Mouse (Mus musculus) CH12.LX (cell line): ENCODE data around the gene Slc25a19. TPM values are rescaled to one million over a fixed set of nuclear protein-coding genes. Genes with fewer than 3 reads are reported as not detected.

ENCODE experiments used
- DNase-seq: peaks from one replicate; pipeline ENCODE4 v3.0.0-alpha.2; 2013; ENCODE audit errors: extremely low read depth
- H3K27ac ChIP-seq: 2 replicates; pipeline ENCODE4 v1.5.1; 2012; ENCODE audit warnings: low read depth, mild to moderate bottlenecking, control low read depth, moderate library complexity; ENCODE audit not compliant: insufficient read depth
- H3K27me3 ChIP-seq: replicated peaks from 2 replicates; pipeline ENCODE3; 2012; ENCODE audit warnings: inconsistent platforms
- H3K36me3 ChIP-seq, 2 experiments: replicated peaks in 1 of 2; 2 replicates each; pipeline versions ENCODE3 to v1.6.1; 2012; ENCODE audit warnings: inconsistent platforms in 1 of 2, low read length in 1 of 2, mild to moderate bottlenecking in 1 of 2, mixed read lengths in 1 of 2, moderate library complexity in 1 of 2; ENCODE audit not compliant: control insufficient read depth in 1 of 2, insufficient read depth in 1 of 2
- H3K4me1 ChIP-seq, 2 experiments: 2 replicates each; pipeline ENCODE4 v1.6.1; 2012; ENCODE audit warnings: inconsistent platforms in 1 of 2, moderate library complexity in 1 of 2; ENCODE audit not compliant: insufficient read depth in 2 of 2, control insufficient read depth in 1 of 2
- H3K4me2 ChIP-seq: 2 replicates; pipeline ENCODE4 v1.6.1; 2012; ENCODE audit warnings: low read depth, mild to moderate bottlenecking, control low read depth; ENCODE audit not compliant: poor library complexity, insufficient read depth, severe bottlenecking
- H3K4me3 ChIP-seq, 3 experiments: fragments of 150-350 bp in 1 of 3; sonication (generic) in 1 of 3; replicated peaks in 1 of 3; 2 replicates each; pipeline versions ENCODE3 to v1.5.1; 2011 to 2012; ENCODE audit warnings: low read depth in 2 of 3, low read length in 2 of 3, mild to moderate bottlenecking in 2 of 3, moderate library complexity in 2 of 3, control low read depth in 1 of 3, improper control_type of control experiment in 1 of 3, inconsistent platforms in 1 of 3, mixed read lengths in 1 of 3; ENCODE audit not compliant: poor library complexity in 1 of 3
- H3K79me2 ChIP-seq: replicated peaks from 2 replicates; pipeline ENCODE4 v1.6.1; 2012; ENCODE audit warnings: mild to moderate bottlenecking, moderate library complexity; ENCODE audit not compliant: control insufficient read depth, poor library complexity, insufficient read depth, severe bottlenecking; ENCODE audit errors: extremely low read depth
- H3K9ac ChIP-seq: 2 replicates; pipeline ENCODE4 v1.6.1; 2012; ENCODE audit warnings: low read depth, mild to moderate bottlenecking, control low read depth, moderate library complexity; ENCODE audit not compliant: insufficient read depth
- H3K9me3 ChIP-seq: replicated peaks from 2 replicates; pipeline ENCODE3; 2012; ENCODE audit warnings: low read length, inconsistent platforms, mixed read lengths
- BHLHE40 ChIP-seq: IDR thresholded peaks from 2 replicates; pipeline ENCODE4 v1.6.1; 2011; ENCODE audit warnings: mild to moderate bottlenecking, low read depth, low read length, improper control_type of control experiment
- CHD1 ChIP-seq: IDR thresholded peaks from 2 replicates; pipeline ENCODE4 v1.6.1; 2012; ENCODE audit warnings: low read depth, low read length, improper control_type of control experiment, inconsistent platforms
- CHD2 ChIP-seq: IDR thresholded peaks from 2 replicates; pipeline ENCODE4 v1.6.1; 2011; ENCODE audit warnings: low read length, improper control_type of control experiment
- E2F4 ChIP-seq: IDR thresholded peaks from 2 replicates; pipeline ENCODE4 v1.6.1; 2011; ENCODE audit warnings: low read depth, low read length, improper control_type of control experiment; ENCODE audit not compliant: insufficient replicate concordance
- ELF1 ChIP-seq: IDR thresholded peaks from 2 replicates; pipeline ENCODE4 v1.6.1; 2014; ENCODE audit warnings: low read depth, mild to moderate bottlenecking, inconsistent platforms, low read length, improper control_type of control experiment
- EP300 ChIP-seq: IDR thresholded peaks from 2 replicates; pipeline ENCODE4 v1.6.1; 2011; ENCODE audit warnings: low read length, improper control_type of control experiment
- ETS1 ChIP-seq: conservative IDR thresholded peaks from 2 replicates; pipeline ENCODE4 v1.6.1; 2012; ENCODE audit warnings: low read depth, mild to moderate bottlenecking, inconsistent platforms, low read length, improper control_type of control experiment, moderate library complexity
- GABPA ChIP-seq: IDR thresholded peaks from 2 replicates; pipeline ENCODE4 v1.6.1; 2012; ENCODE audit warnings: low read depth, low read length, improper control_type of control experiment, inconsistent platforms; ENCODE audit not compliant: insufficient replicate concordance
- HCFC1 ChIP-seq: IDR thresholded peaks from 2 replicates; pipeline ENCODE4 v1.6.1; 2012; ENCODE audit warnings: low read depth, mild to moderate bottlenecking, inconsistent platforms, low read length, improper control_type of control experiment
- IRF4 ChIP-seq: IDR thresholded peaks from 2 replicates; pipeline ENCODE4 v1.6.1; 2014; ENCODE audit warnings: low read depth, mild to moderate bottlenecking, inconsistent platforms, low read length, improper control_type of control experiment
- JUN ChIP-seq: IDR thresholded peaks from 2 replicates; pipeline ENCODE4 v1.6.1; 2011; ENCODE audit warnings: low read depth, mild to moderate bottlenecking, low read length, improper control_type of control experiment, moderate library complexity; ENCODE audit not compliant: insufficient read depth
- JUND ChIP-seq: conservative IDR thresholded peaks from 2 replicates; pipeline ENCODE4 v1.6.1; 2011; ENCODE audit warnings: low read depth, low read length, improper control_type of control experiment
- KAT2A ChIP-seq: IDR thresholded peaks from 2 replicates; pipeline ENCODE4 v1.6.1; 2012; ENCODE audit warnings: low read length, improper control_type of control experiment, inconsistent platforms; ENCODE audit not compliant: insufficient replicate concordance
- MAFK ChIP-seq: IDR thresholded peaks from 2 replicates; pipeline ENCODE4 v1.6.1; 2011; ENCODE audit warnings: low read length, improper control_type of control experiment; ENCODE audit not compliant: insufficient replicate concordance
- MAZ ChIP-seq: IDR thresholded peaks from 2 replicates; pipeline ENCODE4 v1.6.1; 2012; ENCODE audit warnings: low read depth, mild to moderate bottlenecking, inconsistent platforms, low read length, improper control_type of control experiment, moderate library complexity
- MXI1 ChIP-seq: IDR thresholded peaks from 2 replicates; pipeline ENCODE4 v1.6.1; 2011; ENCODE audit warnings: mild to moderate bottlenecking, low read depth, low read length, improper control_type of control experiment
- NELFE ChIP-seq: IDR thresholded peaks from 2 replicates; pipeline ENCODE4 v1.6.1; 2011; ENCODE audit warnings: low read depth, low read length, improper control_type of control experiment
- NRF1 ChIP-seq: IDR thresholded peaks from 2 replicates; pipeline ENCODE4 v1.6.1; 2014; ENCODE audit warnings: low read depth, mild to moderate bottlenecking, inconsistent platforms, low read length, improper control_type of control experiment, moderate library complexity
- PAX5 ChIP-seq: IDR thresholded peaks from 2 replicates; pipeline ENCODE4 v1.6.1; 2012; ENCODE audit warnings: low read length, inconsistent platforms, mixed read lengths
- POLR2A ChIP-seq: IDR thresholded peaks from 2 replicates; pipeline ENCODE4 v1.6.1; 2011; ENCODE audit warnings: low read depth, mild to moderate bottlenecking, improper control_type of control experiment, low read length
- POLR2AphosphoS2 ChIP-seq: IDR thresholded peaks from 2 replicates; pipeline ENCODE4 v1.6.1; 2011; ENCODE audit warnings: low read depth, low read length, improper control_type of control experiment
- RAD21 ChIP-seq: IDR thresholded peaks from 2 replicates; pipeline ENCODE4 v1.6.1; 2011; ENCODE audit warnings: low read depth, mild to moderate bottlenecking, low read length, improper control_type of control experiment, moderate library complexity
- RCOR1 ChIP-seq: conservative IDR thresholded peaks from 2 replicates; pipeline ENCODE4 v1.6.1; 2012; ENCODE audit warnings: low read depth, mild to moderate bottlenecking, inconsistent platforms, low read length, improper control_type of control experiment
- SIN3A ChIP-seq: IDR thresholded peaks from 2 replicates; pipeline ENCODE4 v1.6.1; 2012; ENCODE audit warnings: low read length, improper control_type of control experiment, inconsistent platforms
- SMC3 ChIP-seq: IDR thresholded peaks from 2 replicates; pipeline ENCODE4 v1.6.1; 2011; ENCODE audit warnings: low read depth, low read length, improper control_type of control experiment
- TBP ChIP-seq: conservative IDR thresholded peaks from 2 replicates; pipeline ENCODE4 v1.6.1; 2011; ENCODE audit warnings: low read depth, low read length, improper control_type of control experiment
- UBTF ChIP-seq: IDR thresholded peaks from 2 replicates; pipeline ENCODE4 v1.6.1; 2012; ENCODE audit warnings: low read depth, mild to moderate bottlenecking, inconsistent platforms, low read length, improper control_type of control experiment, moderate library complexity
- USF1 ChIP-seq: IDR thresholded peaks from 2 replicates; pipeline ENCODE4 v1.6.1; 2014; ENCODE audit warnings: low read depth, mild to moderate bottlenecking, inconsistent platforms, low read length, improper control_type of control experiment
- USF2 ChIP-seq: conservative IDR thresholded peaks from 2 replicates; pipeline ENCODE4 v1.6.1; 2011; ENCODE audit warnings: low read depth, low read length, improper control_type of control experiment
- ZC3H11A ChIP-seq: IDR thresholded peaks from 2 replicates; pipeline ENCODE4 v1.6.1; 2012; ENCODE audit warnings: low read depth, mild to moderate bottlenecking, inconsistent platforms, low read length, improper control_type of control experiment
- ZKSCAN1 ChIP-seq: IDR thresholded peaks from 2 replicates; pipeline ENCODE4 v1.6.1; 2012; ENCODE audit warnings: low read depth, inconsistent platforms, low read length, improper control_type of control experiment, borderline replicate concordance
- ZNF384 ChIP-seq: IDR thresholded peaks from 2 replicates; pipeline ENCODE4 v1.6.1; 2012; ENCODE audit warnings: low read depth, low read length, improper control_type of control experiment, inconsistent platforms
- dilution Hi-C: fragments of 300-500 bp; cut with MboI; formaldehyde crosslinking; loops from 2 replicates; pipeline ENCODE4 v1.14.3; 2020; ENCODE audit warnings: low sequenced_read_pairs; ENCODE audit not compliant: extremely low pct_unique_long_range_greater_than_20kb, extremely low pct_ligation_motif_present
- in situ Hi-C: fragments of 300-500 bp; cut with MboI; formaldehyde crosslinking; loops from 3 replicates; pipeline ENCODE4 v1.14.3; 2019; ENCODE audit warnings: low sequenced_read_pairs, low pct_ligation_motif_present, low pct_unique_long_range_greater_than_20kb, mixed read lengths
- polyA plus RNA-seq: library from polyadenylated mRNA; unstranded; fragments of >175 nt; gene quantifications from 2 replicates; pipeline ENCODE4 v1.2.1, GENCODE M21; 2012; ENCODE audit warnings: low read depth; ENCODE audit not compliant: insufficient read length
- total RNA-seq, 2 experiments: library from RNA; depleted of rRNA; stranded (reverse); fragments of 300-350 nt in 1 of 2; fragments of >200 nt in 1 of 2; gene quantifications; 2 replicates each; pipeline ENCODE4 v1.2.3; 2012 to 2014

Gene Slc25a19
- total and polyA plus RNA-seq, 3 experiments: 277 to 398 (median 278) TPM

- TF ChIP-seq MAFK (no peak), ELF1 (no peak), NELFE (0 out of 2 replicates have a peak, but pooled peaks have one; percentile 50), ETS1 (no peak), IRF4 (peak; percentile 50; the same call in 1 of the 2 replicates), ZNF384 (no peak), GABPA (no peak), UBTF (no peak), SIN3A (no peak), E2F4 (no peak), KAT2A (no peak), ZC3H11A (peak; percentile 15; the same call in 1 of the 2 replicates), SMC3 (peak; percentile 65), POLR2AphosphoS2 (no peak; the same call in 1 of the 2 replicates), CHD1 (no peak), USF2 (no peak), NRF1 (no peak), MXI1 (no peak), CHD2 (no peak), POLR2A (no peak; the same call in 1 of the 2 replicates), EP300 (no peak), PAX5 (no peak)
These were observed 3.4 kb upstream of the Slc25a19 start (continued) for GRCm38 (mm10) chr11:115631505-115631890.

DNA sequence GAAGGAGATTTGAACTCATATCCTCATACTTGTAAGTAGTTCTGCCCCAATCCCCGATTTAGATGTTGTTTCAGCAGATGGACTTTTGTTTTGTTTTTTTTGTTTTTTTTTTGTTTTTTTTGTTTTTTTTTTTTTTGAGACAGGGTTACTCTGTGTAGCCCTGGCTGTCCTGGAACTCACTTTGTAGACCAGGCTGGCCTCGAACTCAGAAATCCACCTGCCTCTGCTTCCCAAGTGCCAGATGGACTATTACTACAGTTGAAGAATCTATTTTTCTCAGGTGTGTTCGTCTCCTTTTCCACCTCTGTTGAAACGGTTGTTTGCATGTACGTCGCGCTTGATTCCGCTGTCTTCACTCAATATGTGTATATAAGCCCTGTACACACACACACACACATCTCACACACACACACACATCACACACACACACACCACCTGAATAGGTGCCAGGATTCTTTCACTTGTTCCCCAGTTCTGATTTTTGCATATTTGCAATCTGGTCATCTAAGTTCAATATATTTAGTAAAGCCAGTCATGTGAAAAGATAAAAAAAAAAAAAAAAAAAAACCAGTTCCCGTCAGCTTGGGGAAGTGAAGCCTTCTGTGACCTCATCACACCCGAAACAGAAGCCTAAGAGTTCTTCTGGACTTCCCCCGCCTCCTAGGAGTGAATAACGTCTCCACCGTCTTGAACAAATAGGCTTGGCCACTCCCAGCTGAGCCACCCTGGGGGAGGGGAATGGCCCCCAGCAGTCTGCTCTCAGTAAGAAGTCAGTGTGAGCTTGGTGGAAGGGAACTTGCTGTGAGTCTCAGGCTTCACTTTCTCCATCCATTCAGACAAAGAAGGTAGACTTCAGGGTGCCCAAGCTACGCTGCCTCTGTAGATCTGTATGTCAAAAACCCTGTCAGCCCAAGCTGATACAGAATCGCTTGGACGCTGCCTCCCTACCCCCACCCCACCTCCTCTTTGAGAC is 2.7 kb upstream of the Slc25a19 start:
- Histone ChIP-seq H3K4me1 (peaks cover 31 to 56% of the 10 kb centered on the region in 2 experiments), H3K4me3 (peak overlapping the region; percentile 22 to 38 (median 36)), H3K9ac (peak overlapping the region; percentile 70), H3K9me3 (no peaks in the 10 kb centered on the region), H3K4me2 (peak overlapping the region; percentile 45), H3K36me3 (peaks cover 0 to 4% of the 10 kb centered on the region in 2 experiments), H3K27ac (peak overlapping the region; percentile 98), H3K27me3 (no peaks in the 10 kb centered on the region), H3K79me2 (peaks cover 21% of the 10 kb centered on the region)
- dilution Hi-C loops (no loop called here), in situ Hi-C loops (loop anchor here (25.0 kb wide), 1 partner anchor 781 kb away; the partner anchor contains the start of gene Rnf157)
- peak; percentile 100 for DNase-seq
- TF ChIP-seq GABPA: no peak
- peak; percentile 50 for TF ChIP-seq MXI1
- peak; percentile 99 for TF ChIP-seq ZNF384
- TF ChIP-seq USF1: peak; percentile 27; the same call in 1 of the 2 replicates
- peak; percentile 95 for TF ChIP-seq MAZ
- peak; percentile 96 for TF ChIP-seq BHLHE40
- TF ChIP-seq SMC3: no peak
- no peak; the same call in 1 of the 2 replicates for TF ChIP-seq HCFC1
- no peak; the same call in 1 of the 2 replicates for TF ChIP-seq NELFE
- peak; percentile 52; the same call in 1 of the 2 replicates for TF ChIP-seq ELF1
- peak; percentile 96 for TF ChIP-seq JUND
- peak; percentile 85; the same call in 1 of the 2 replicates for TF ChIP-seq SIN3A
- TF ChIP-seq E2F4: peak; percentile 90; the same call in 1 of the 2 replicates
- no peak; the same call in 1 of the 2 replicates for TF ChIP-seq ZKSCAN1
- peak; percentile 87; the same call in 1 of the 2 replicates for TF ChIP-seq RCOR1
- no peak; the same call in none of the 2 replicates for TF ChIP-seq RAD21
- TF ChIP-seq TBP: peak; percentile 91
- TF ChIP-seq JUN: peak; percentile 100
- no peak for TF ChIP-seq ZC3H11A
- TF ChIP-seq NRF1: 0 out of 2 replicates have a peak, but pooled peaks have one; percentile 13
- peak; percentile 86 for TF ChIP-seq POLR2A
